Mouse (Mus musculus) hindbrain, embryonic 15.5 days (tissue): Measurements from ENCODE around the gene Gatad2a. TPM values are rescaled to one million over a fixed set of nuclear protein-coding genes. Genes with fewer than 3 reads are reported as not detected.

Experiments used
- ATAC-seq: fragments of 200-750 bp; cut with Nextera tagmentation; 2 replicates; pipeline ENCODE4 v1.8.0; 2017; ENCODE audit warnings: low read depth, moderate number of reproducible peaks, moderate TSS enrichment; ENCODE audit not compliant: low FRiP score
- H3K27ac ChIP-seq: fragments of 300-500 bp; sonication (generic); replicated peaks from 2 replicates; pipeline ENCODE4 v1.5.1; 2015; ENCODE audit warnings: mild to moderate bottlenecking, inconsistent platforms
- H3K27me3 ChIP-seq: fragments of 300-500 bp; sonication (generic); 2 replicates; pipeline ENCODE4 v1.6.1; 2015; ENCODE audit warnings: control low read depth, inconsistent platforms
- H3K36me3 ChIP-seq: fragments of 300-500 bp; sonication (generic); 2 replicates; pipeline ENCODE4 v1.6.1; 2015; ENCODE audit warnings: control low read depth, inconsistent platforms
- H3K4me1 ChIP-seq: fragments of 300-500 bp; sonication (generic); replicated peaks from 2 replicates; pipeline ENCODE4 v1.6.1; 2015; ENCODE audit warnings: control low read depth, inconsistent platforms
- H3K4me2 ChIP-seq: fragments of 300-500 bp; sonication (generic); 2 replicates; pipeline ENCODE4 v1.6.1; 2015; ENCODE audit warnings: moderate library complexity, mild to moderate bottlenecking, inconsistent platforms
- H3K4me3 ChIP-seq: fragments of 300-500 bp; sonication (generic); 2 replicates; pipeline ENCODE4 v1.5.1; 2015; ENCODE audit warnings: mild to moderate bottlenecking, inconsistent platforms
- H3K9ac ChIP-seq: fragments of 300-500 bp; sonication (generic); 2 replicates; pipeline ENCODE4 v1.6.1; 2015; ENCODE audit warnings: inconsistent platforms
- H3K9me3 ChIP-seq: fragments of 300-500 bp; sonication (generic); 2 replicates; pipeline ENCODE4 v1.6.1; 2016; ENCODE audit warnings: control low read depth, inconsistent platforms
- WGBS: fragments of 180-500 bp; shearing (Covaris S2); methylation state at CpG from one replicate; pipeline ENCODE4 v1.1.7; 2015; 5-methylcytosine and 5-hydroxymethylcytosine counted together
- polyA plus RNA-seq: library from polyadenylated mRNA; unstranded; fragments of >200 nt; fragmentation: Nextera tagmentation; extraction: Ambion mirVana; gene quantifications from 2 replicates; pipeline ENCODE4 v1.2.1, GENCODE M21; 2015

Gatad2a gene
- polyA plus RNA-seq, 1 experiment from 2014 or later, result 33.1 TPM

- Histone ChIP-seq H3K27me3 (peaks cover 30% of the 10 kb centered on the region), H3K9me3 (no peaks in the 10 kb centered on the region), H3K36me3 (no peaks in the 10 kb centered on the region), H3K9ac (no peak overlapping the region), H3K4me2 (no peak overlapping the region), H3K4me3 (no peak overlapping the region), H3K27ac (no peak overlapping the region), H3K4me1 (peaks cover 14% of the 10 kb centered on the region)
- no peak for ATAC-seq
- WGBS, result 86% methylated on average over 10 of the region's 10 CpGs
These were observed 119.2 kb downstream of the Gatad2a start for GRCm38 (mm10) chr8:69876967-69877366.

- no peak for ATAC-seq
- no peak overlapping the region for H3K27ac ChIP-seq
- no peak overlapping the region for H3K9ac ChIP-seq
- H3K4me1 ChIP-seq, result peaks cover 5% of the 10 kb centered on the region
- H3K9me3 ChIP-seq, result no peaks in the 10 kb centered on the region
- no peaks in the 10 kb centered on the region for H3K36me3 ChIP-seq
- no peak overlapping the region for H3K4me3 ChIP-seq
- no peak overlapping the region for H3K4me2 ChIP-seq
- H3K27me3 ChIP-seq, result peaks cover 22% of the 10 kb centered on the region
- WGBS, result 56% methylated on average over 10 of the region's 10 CpGs
These were observed 120.1 kb downstream of the Gatad2a start for GRCm38 (mm10) chr8:69876097-69876496.

DNA sequence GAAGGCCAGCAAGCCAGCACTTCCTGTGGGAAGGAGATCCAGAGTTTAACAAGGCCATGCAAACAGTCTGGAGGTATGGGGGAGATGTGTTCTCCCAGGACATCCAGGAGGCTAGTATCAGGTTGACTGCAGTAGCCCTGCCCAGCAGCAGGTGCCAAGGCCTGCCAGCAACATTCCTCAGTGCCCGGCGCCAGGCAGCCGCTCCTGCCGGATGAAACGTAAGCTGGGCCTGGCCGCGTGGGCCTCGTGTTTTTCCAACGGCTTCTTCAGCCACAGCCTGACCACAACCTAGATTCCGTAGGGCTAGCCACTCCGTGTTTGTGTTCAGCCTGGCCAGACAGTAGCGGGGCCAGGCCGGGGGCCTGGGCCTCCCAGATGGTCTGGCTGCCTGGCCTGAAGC, 121.5 kb downstream of the Gatad2a start:
- Histone ChIP-seq H3K9me3 (no peaks in the 10 kb centered on the region), H3K4me3 (no peak overlapping the region), H3K36me3 (no peaks in the 10 kb centered on the region), H3K9ac (no peak overlapping the region), H3K4me2 (no peak overlapping the region), H3K4me1 (no peaks in the 10 kb centered on the region), H3K27ac (no peak overlapping the region), H3K27me3 (peaks cover 7% of the 10 kb centered on the region)
- no peak for ATAC-seq
- WGBS, result 89% methylated on average over 13 of the region's 13 CpGs

DNA sequence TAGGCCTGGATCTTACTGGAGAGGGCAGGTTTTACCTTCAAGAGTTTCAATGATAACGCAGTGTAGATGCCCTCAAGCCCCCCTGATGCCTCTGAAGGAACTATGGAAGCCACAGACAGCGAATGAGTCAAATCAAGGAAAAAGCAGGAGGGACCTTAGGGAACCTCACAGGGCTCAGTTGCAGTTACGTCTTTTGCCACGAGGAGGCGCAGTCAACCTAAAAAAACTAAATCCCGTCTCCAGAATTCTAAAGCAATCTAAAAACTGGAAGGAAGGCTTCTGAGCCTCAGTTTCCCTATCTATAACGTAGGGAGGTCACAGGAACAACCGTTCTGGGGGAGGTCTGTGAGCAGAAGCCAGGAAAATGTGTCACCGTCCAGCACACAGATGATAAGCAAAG, 122.0 kb downstream of the Gatad2a start:
- H3K9me3 ChIP-seq, result no peaks in the 10 kb centered on the region
- no peak overlapping the region for H3K4me3 ChIP-seq
- no peak overlapping the region for H3K27ac ChIP-seq
- 14% methylated on average over 9 of the region's 9 CpGs for WGBS
- H3K4me2 ChIP-seq, result no peak overlapping the region
- H3K4me1 ChIP-seq, result no peaks in the 10 kb centered on the region
- no peak for ATAC-seq
- no peak overlapping the region for H3K9ac ChIP-seq
- no peaks in the 10 kb centered on the region for H3K36me3 ChIP-seq
- peaks cover 2% of the 10 kb centered on the region for H3K27me3 ChIP-seq

GRCm38 (mm10) chr8:69870907-69871306, 125.3 kb downstream of the Gatad2a start:
- Histone ChIP-seq H3K4me1 (no peaks in the 10 kb centered on the region), H3K27me3 (no peaks in the 10 kb centered on the region), H3K9ac (no peak overlapping the region), H3K9me3 (no peaks in the 10 kb centered on the region), H3K4me2 (no peak overlapping the region), H3K27ac (no peak overlapping the region), H3K36me3 (no peaks in the 10 kb centered on the region), H3K4me3 (no peak overlapping the region)
- ATAC-seq, result no peak
- WGBS, result 95% methylated on average over 4 of the region's 6 CpGs

DNA sequence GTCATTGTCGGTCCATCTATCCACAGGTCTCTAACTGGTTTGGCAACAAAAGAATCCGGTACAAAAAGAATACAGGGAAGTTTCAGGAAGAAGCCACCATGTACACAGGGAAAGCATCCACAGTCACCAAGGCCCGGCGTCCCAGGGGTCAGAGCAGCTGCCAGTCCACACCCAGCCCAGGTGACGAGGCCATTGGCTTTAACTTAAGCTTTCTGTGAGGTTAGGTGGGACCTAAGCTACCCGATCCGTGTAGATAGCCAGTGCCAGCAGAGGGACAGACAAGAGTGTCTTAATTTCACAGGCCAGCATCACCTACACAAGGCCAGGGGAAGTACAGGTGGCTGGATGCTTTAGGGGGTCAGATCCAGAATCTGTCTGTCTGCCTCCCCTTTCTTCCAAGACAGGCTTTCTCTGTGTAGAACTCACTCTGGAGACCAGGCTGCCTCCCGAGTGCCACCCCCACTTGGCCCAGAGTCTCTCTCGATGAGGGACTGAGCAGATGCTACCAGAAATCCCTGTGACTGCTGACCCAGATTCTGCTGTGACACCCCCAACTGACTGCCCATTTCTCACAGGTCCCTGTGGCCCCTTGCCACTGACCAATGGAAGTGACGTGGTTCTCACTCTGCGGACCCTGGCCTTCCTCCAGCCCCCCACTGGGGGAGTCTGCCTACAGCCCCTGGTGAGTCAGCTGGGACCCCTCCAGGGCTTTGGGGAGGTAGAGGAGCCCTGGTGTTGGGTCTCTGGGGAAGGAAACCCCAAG, 126.0 kb downstream of the Gatad2a start:
- no peak overlapping the region for H3K9ac ChIP-seq
- no peak overlapping the region for H3K4me2 ChIP-seq
- H3K4me1 ChIP-seq, result no peaks in the 10 kb centered on the region
- no peaks in the 10 kb centered on the region for H3K9me3 ChIP-seq
- no peaks in the 10 kb centered on the region for H3K27me3 ChIP-seq
- ATAC-seq, result no peak
- H3K36me3 ChIP-seq, result no peaks in the 10 kb centered on the region
- 90% methylated on average over 11 of the region's 11 CpGs for WGBS
- H3K27ac ChIP-seq, result no peak overlapping the region
- no peak overlapping the region for H3K4me3 ChIP-seq

DNA sequence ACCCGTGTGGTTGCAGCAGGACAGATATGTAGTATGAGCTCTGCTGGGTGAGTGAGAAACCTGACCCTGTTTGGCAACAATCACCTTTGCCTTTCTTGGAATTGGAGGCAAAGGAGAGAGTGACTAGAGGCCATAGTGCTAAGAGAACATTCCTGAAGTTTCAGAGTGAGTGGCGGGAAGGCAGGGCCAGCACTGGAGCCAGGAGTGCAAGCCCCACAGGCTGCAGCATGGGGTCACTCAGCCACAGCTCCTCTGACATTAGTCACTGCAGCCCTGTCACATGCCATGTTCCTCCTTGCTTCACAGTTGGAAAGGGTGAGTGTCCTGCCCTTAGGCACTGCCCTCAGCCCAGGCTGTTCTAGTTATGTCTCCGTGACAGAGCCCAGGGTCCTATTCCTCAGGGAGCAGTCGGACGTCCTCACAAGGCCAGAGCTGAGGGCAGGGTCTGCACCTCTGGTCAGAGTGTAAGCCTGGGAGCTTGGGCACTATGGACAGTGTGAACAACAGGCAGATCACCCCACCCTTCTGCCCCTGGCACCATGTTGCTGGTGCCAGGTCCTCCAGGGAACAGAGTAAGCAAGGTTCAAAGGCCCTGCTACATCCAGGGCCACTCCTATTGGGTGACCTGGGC, 128.4 kb downstream of the Gatad2a start:
- H3K27me3 ChIP-seq, result no peaks in the 10 kb centered on the region
- no peak overlapping the region for H3K4me3 ChIP-seq
- no peaks in the 10 kb centered on the region for H3K9me3 ChIP-seq
- no peaks in the 10 kb centered on the region for H3K36me3 ChIP-seq
- H3K4me1 ChIP-seq, result no peaks in the 10 kb centered on the region
- H3K4me2 ChIP-seq, result no peak overlapping the region
- H3K9ac ChIP-seq, result no peak overlapping the region
- WGBS, result 80% methylated on average over 5 of the region's 5 CpGs
- no peak for ATAC-seq
- H3K27ac ChIP-seq, result no peak overlapping the region

- 80% methylated on average over 5 of the region's 5 CpGs for WGBS
- H3K4me3 ChIP-seq, result no peak overlapping the region
- no peak overlapping the region for H3K4me2 ChIP-seq
- peaks cover 9% of the 10 kb centered on the region; the same call in 1 of the 2 replicates for H3K36me3 ChIP-seq
- no peak overlapping the region for H3K9ac ChIP-seq
- H3K9me3 ChIP-seq, result no peaks in the 10 kb centered on the region
- no peaks in the 10 kb centered on the region for H3K27me3 ChIP-seq
- H3K27ac ChIP-seq, result no peak overlapping the region
- no peaks in the 10 kb centered on the region for H3K4me1 ChIP-seq
- ATAC-seq, result no peak
These were observed 132.0 kb downstream of the Gatad2a start for GRCm38 (mm10) chr8:69864180-69864579.

DNA sequence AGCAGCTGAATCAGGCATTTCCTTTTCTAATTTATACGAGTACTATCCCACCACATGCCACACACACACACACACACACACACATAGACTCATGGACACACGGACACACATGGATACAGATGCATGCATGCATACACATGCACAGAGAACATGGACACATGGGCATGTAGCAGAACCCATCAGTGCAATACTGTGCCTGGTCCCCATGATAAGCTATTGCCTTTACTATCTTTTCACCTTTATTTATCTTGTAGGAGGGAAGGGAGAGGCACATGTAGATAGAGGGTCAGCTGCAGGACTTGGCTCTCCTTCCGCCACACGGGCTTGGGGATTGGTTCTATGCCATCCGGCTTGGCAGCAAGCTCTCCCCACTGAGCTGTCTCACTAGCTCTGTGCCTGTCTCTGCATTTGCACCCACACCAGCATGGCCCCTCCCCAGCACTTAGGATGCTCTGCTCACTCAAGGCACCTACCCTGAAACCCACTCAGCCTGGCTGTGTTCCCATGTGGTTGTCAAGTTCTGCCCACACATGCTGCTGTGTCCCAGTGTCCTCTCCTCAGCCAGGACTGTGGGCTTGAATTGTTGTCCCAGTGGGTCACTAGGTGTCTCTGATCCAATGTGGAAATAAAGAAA, 132.7 kb downstream of the Gatad2a start:
- no peak overlapping the region for H3K9ac ChIP-seq
- H3K36me3 ChIP-seq, result peaks cover 9% of the 10 kb centered on the region; the same call in 1 of the 2 replicates
- H3K27ac ChIP-seq, result no peak overlapping the region
- no peaks in the 10 kb centered on the region for H3K27me3 ChIP-seq
- H3K4me2 ChIP-seq, result no peak overlapping the region
- no peak overlapping the region for H3K4me3 ChIP-seq
- H3K9me3 ChIP-seq, result no peaks in the 10 kb centered on the region
- 92% methylated on average over 5 of the region's 5 CpGs for WGBS
- no peaks in the 10 kb centered on the region for H3K4me1 ChIP-seq
- ATAC-seq, result no peak

- Histone ChIP-seq H3K4me3 (no peak overlapping the region), H3K4me1 (no peaks in the 10 kb centered on the region), H3K9ac (no peak overlapping the region), H3K9me3 (no peaks in the 10 kb centered on the region), H3K4me2 (no peak overlapping the region), H3K36me3 (peaks cover 9% of the 10 kb centered on the region; the same call in 1 of the 2 replicates), H3K27me3 (no peaks in the 10 kb centered on the region), H3K27ac (no peak overlapping the region)
- ATAC-seq, result no peak
- WGBS, result 75% methylated on average over 2 of the region's 2 CpGs
These were observed 134.9 kb downstream of the Gatad2a start for GRCm38 (mm10) chr8:69861251-69861650.

GRCm38 (mm10) chr8:69860807-69861206, 135.4 kb downstream of the Gatad2a start:
- H3K4me2 ChIP-seq, result no peak overlapping the region

More at GRCm38 (mm10) chr8:69860807-69861206, 135.4 kb downstream of the Gatad2a start:
- no peak overlapping the region for H3K9ac ChIP-seq
- 63% methylated on average over 4 of the region's 4 CpGs for WGBS
- ATAC-seq, result no peak
- no peak overlapping the region for H3K4me3 ChIP-seq
- no peaks in the 10 kb centered on the region for H3K27me3 ChIP-seq
- no peak overlapping the region for H3K27ac ChIP-seq
- H3K36me3 ChIP-seq, result peaks cover 9% of the 10 kb centered on the region; the same call in 1 of the 2 replicates
- no peaks in the 10 kb centered on the region for H3K4me1 ChIP-seq
- H3K9me3 ChIP-seq, result no peaks in the 10 kb centered on the region
